Mouse (Mus musculus): ENCODE measurements around the gene Ahdc1. TPM values are rescaled to one million over a fixed set of nuclear protein-coding genes. Genes with fewer than 3 reads are reported as not detected.
"Not testable (repeated sequence)": the region's sequence is repeated elsewhere in the genome, so short reads cannot be mapped to it uniquely, and the experiment has no call there.

The Ahdc1 gene
- polyA plus RNA-seq, 1 experiment from 2014 or later = 6.3 TPM

- no peak overlapping the region for H3K9ac ChIP-seq
- H3K27me3 ChIP-seq = no peaks in the 10 kb centered on the region
- WGBS = 43% methylated on average over 14 of the region's 14 CpGs
- peaks cover 8% of the 10 kb centered on the region for H3K4me1 ChIP-seq (replicated peaks)
- no peak overlapping the region for H3K4me2 ChIP-seq
- no peaks in the 10 kb centered on the region for H3K36me3 ChIP-seq
- ATAC-seq (replicated peaks; ENCODE audit: insufficient number of reproducible peaks, insufficient read depth, low FRiP score, low read depth) = no peak
- H3K4me3 ChIP-seq = no peak overlapping the region
- no peak overlapping the region for H3K27ac ChIP-seq
- H3K9me3 ChIP-seq (replicated peaks) = no peaks in the 10 kb centered on the region
Observed at GRCm38 (mm10) chr4:132997469-132998237, 13.4 kb upstream of the Ahdc1 start.

DNA sequence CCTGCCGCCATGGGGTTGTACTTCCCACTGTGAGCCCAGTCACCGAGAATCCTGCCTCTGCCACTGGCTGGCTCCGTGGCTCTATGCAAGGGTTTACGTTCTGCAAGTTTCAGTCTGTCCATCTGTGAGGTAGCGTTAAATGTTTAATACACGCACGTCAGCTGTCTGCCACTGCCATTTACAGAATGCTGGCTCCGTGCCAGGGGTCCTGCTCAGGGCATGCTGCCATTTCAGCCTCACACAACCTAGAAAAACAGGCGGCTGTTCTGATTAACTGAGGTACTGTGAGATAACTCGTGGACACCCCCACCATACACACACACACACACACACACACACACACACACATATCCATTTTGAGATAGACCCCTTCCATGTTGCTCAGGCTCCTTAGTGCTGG, 8.2 kb upstream of the Ahdc1 start:
- H3K27me3 ChIP-seq = no peaks in the 10 kb centered on the region
- no peaks in the 10 kb centered on the region for H3K9me3 ChIP-seq (replicated peaks)
- peak overlapping the region; percentile 42 for H3K4me2 ChIP-seq
- H3K27ac ChIP-seq = peak overlapping the region; percentile 87
- 0 out of 2 replicates have a peak overlapping the region, but pooled peaks have one; percentile 5 for H3K4me3 ChIP-seq
- H3K36me3 ChIP-seq = no peaks in the 10 kb centered on the region
- peak overlapping the region; percentile 12; the same call in 1 of the 2 replicates for H3K9ac ChIP-seq
- peaks cover 30% of the 10 kb centered on the region for H3K4me1 ChIP-seq (replicated peaks)
- peak; percentile 67 for ATAC-seq (replicated peaks; ENCODE audit: insufficient number of reproducible peaks, insufficient read depth, low FRiP score, low read depth)
- 14% methylated on average over 10 of the region's 10 CpGs for WGBS

DNA sequence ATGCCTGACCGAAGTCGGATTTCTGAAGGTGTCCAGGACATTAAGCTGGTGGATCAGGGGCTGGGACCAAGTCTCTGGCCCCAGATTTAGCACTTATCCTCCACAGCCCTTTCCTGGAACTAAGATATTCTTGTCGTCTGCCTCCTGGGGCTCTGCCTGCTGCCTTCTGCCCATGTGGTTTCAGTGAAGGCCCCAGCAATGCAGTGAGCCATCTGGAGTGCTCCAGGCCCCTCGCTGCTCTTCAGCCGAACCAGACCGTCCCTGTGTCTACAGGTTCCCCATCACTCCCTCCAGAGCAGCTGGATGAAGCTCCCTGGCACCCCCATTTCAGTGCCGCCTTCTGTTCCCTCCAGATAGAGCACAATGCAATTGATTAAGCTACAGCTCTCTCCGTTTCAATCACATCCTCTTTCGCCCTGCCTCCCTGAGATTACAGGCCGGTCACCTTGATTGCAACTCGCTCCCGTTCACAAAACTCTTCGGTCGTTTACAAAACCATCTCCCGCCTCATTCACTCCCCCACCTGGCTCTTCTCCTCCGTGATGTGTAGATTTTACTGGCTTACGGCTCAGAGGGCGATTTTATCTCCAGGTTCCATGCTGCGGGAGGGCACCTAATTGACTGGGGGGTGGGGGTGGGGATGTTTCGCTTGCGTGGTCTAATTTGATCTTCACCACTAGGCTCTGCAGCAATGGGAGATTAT, 7.6 kb upstream of the Ahdc1 start:
- 31% methylated on average over 21 of the region's 21 CpGs for WGBS
- Histone ChIP-seq H3K9ac (peak overlapping the region; percentile 20), H3K4me2 (peak overlapping the region; percentile 42)

DNA sequence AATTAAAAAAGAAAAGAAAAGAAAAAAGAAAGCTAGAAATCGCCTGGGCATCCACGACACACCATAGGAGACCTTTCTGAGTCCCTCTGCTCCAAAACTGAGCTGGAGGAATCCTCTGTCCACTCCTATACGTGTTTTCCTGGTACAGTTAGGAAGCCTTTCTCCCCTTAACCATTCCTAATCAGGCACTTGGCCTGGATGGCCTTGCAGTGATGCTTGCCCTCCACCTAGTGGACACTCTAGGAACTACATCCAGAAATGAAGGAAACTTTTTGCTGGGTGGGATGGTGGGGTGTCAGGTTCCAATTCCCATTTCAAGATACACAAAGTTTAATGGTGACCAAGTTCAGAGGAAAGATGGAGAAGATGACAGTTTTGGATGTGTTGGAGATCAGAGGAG, 5.8 kb upstream of the Ahdc1 start:
- Histone ChIP-seq H3K4me3 (no peak overlapping the region), H3K9me3 (replicated peaks) (no peaks in the 10 kb centered on the region), H3K27ac (no peak overlapping the region), H3K4me2 (no peak overlapping the region), H3K27me3 (peaks cover 11% of the 10 kb centered on the region; the same call in 1 of the 2 replicates), H3K4me1 (replicated peaks) (peaks cover 36% of the 10 kb centered on the region), H3K36me3 (no peaks in the 10 kb centered on the region), H3K9ac (no peak overlapping the region)
- 6% methylated on average over 3 of the region's 3 CpGs for WGBS
- ATAC-seq (replicated peaks; ENCODE audit: insufficient number of reproducible peaks, insufficient read depth, low FRiP score, low read depth) = no peak

More for the DNA sequence above, 7.6 kb upstream of the Ahdc1 start:
- Histone ChIP-seq H3K27ac (peak overlapping the region; percentile 87), H3K4me1 (replicated peaks) (peaks cover 35% of the 10 kb centered on the region), H3K27me3 (0 out of 2 replicates have a peak, but pooled peaks cover 3% of the 10 kb centered on the region), H3K36me3 (no peaks in the 10 kb centered on the region), H3K4me3 (0 out of 2 replicates have a peak overlapping the region, but pooled peaks have one; percentile 5), H3K9me3 (replicated peaks) (no peaks in the 10 kb centered on the region)
- ATAC-seq (replicated peaks; ENCODE audit: insufficient number of reproducible peaks, insufficient read depth, low FRiP score, low read depth) = peak; percentile 36

DNA sequence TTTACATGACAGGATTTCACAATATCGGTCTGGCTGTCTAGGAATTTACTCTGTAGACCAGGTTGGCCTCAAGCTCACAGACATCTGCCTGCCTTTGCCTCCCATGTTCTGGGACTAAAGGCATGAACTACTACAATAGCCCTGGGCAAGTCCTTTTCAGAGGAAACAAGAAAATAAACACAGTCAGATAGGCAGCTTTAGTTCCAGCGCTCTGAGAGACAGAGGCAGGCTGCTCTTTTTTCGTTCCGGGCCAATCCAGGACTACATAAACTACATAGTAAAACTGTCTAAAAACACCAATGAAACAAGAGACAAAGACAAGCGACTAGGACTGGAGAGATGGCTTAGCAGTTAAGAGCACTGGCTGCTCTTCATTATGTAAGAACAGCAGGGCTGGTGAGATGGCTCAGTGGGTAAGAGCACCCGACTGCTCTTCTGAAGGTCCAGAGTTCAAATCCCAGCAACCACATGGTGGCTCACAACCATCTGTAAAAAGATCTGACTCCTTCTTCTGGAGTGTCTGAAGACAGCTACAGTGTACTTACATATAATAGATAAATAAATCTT, 5.1 kb upstream of the Ahdc1 start:
- not testable (repeated sequence) for H3K9ac ChIP-seq; H3K27ac ChIP-seq; H3K9me3 ChIP-seq (replicated peaks); H3K4me3 ChIP-seq; H3K36me3 ChIP-seq; ATAC-seq (replicated peaks; ENCODE audit: insufficient number of reproducible peaks, insufficient read depth, low FRiP score, low read depth); H3K4me2 ChIP-seq
- H3K27me3 ChIP-seq = peaks cover 11% of the 10 kb centered on the region; the same call in 1 of the 2 replicates
- H3K4me1 ChIP-seq (replicated peaks) = peaks cover 43% of the 10 kb centered on the region
- WGBS = 59% methylated on average over 6 of the region's 6 CpGs

DNA sequence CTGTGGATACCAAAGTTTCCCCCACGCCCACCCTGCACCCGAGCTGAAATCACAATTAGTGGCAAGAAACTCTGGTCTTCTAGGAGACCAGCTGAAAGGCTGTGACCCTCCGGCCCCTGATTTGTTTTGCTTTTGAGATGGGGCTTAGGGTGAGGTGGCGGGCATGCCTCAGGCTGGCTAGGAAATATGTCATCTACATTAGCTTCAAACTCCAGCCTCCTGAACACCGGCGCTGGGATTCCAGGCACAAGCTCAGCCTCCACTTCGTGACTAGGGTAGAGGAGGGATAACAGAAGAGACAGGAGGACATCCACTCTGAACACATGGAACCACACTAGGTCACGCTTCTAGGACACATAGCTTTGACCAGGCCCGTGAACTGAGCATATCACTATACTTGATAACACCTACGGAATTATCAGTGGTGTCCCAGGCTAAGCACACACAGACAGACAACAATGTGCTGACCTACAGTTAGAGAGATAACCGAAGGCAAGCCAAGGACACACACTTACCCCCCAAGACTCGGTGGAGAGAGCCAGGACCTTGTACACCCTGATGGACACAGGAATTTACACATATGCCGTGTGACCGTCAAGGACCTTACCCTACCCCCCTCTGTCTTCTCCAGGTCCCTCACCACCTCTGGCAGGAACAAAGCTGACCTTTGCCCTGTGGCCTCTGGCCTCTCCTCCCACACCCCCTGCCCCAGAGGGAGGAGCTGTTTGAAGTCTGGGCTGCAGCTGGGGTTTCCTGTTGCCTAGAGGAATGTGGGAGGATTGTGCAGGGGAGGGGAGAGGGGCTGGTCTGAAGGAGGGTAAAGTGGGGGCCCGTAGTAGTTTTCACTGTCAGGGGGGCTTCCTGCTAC, 3.3 kb upstream of the Ahdc1 start:
- Histone ChIP-seq H3K9me3 (replicated peaks) (no peaks in the 10 kb centered on the region), H3K27me3 (peaks cover 11% of the 10 kb centered on the region; the same call in 1 of the 2 replicates), H3K4me1 (replicated peaks) (peaks cover 36% of the 10 kb centered on the region), H3K36me3 (no peaks in the 10 kb centered on the region), H3K4me3 (no peak overlapping the region), H3K9ac (no peak overlapping the region), H3K27ac (no peak overlapping the region), H3K4me2 (no peak overlapping the region)
- ATAC-seq (replicated peaks; ENCODE audit: insufficient number of reproducible peaks, insufficient read depth, low FRiP score, low read depth) = no peak
- 33% methylated on average over 15 of the region's 15 CpGs for WGBS

GRCm38 (mm10) chr4:133009131-133009530, 1.9 kb upstream of the Ahdc1 start:
- no peaks in the 10 kb centered on the region for H3K36me3 ChIP-seq
- H3K27ac ChIP-seq = no peak overlapping the region
- H3K4me2 ChIP-seq = no peak overlapping the region
- peaks cover 11% of the 10 kb centered on the region; the same call in 1 of the 2 replicates for H3K27me3 ChIP-seq
- peaks cover 37% of the 10 kb centered on the region for H3K4me1 ChIP-seq (replicated peaks)
- no peak overlapping the region for H3K4me3 ChIP-seq
- no peaks in the 10 kb centered on the region for H3K9me3 ChIP-seq (replicated peaks)
- 2% methylated on average over 4 of the region's 4 CpGs for WGBS
- no peak overlapping the region for H3K9ac ChIP-seq
- no peak for ATAC-seq (replicated peaks; ENCODE audit: insufficient number of reproducible peaks, insufficient read depth, low FRiP score, low read depth)

DNA sequence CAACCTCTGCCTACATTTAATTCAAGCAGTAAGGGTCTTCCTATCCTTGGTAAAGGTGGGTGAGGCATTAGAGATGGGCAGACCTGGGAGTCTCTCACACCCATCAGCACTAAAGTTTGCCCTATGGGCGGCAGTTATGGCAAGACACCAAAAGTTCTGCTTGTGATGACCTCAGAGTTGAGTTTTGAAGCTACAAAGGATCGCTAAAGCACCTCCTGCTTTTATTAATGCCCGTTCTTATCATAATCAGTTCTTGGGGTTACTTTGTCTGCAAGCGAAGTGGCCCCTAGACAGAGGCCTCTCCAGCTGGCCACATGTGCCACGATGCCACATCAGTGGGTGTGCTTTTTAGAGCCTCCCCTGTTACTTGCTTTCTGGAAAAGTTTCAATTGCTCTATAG, 1.4 kb upstream of the Ahdc1 start:
- WGBS = 62% methylated on average over 5 of the region's 5 CpGs
- no peaks in the 10 kb centered on the region for H3K36me3 ChIP-seq
- H3K9ac ChIP-seq = no peak overlapping the region
- H3K9me3 ChIP-seq (replicated peaks) = no peaks in the 10 kb centered on the region
- no peak overlapping the region for H3K4me3 ChIP-seq
- H3K27ac ChIP-seq = no peak overlapping the region
- no peak overlapping the region for H3K4me2 ChIP-seq
- peaks cover 11% of the 10 kb centered on the region; the same call in 1 of the 2 replicates for H3K27me3 ChIP-seq
- ATAC-seq (replicated peaks; ENCODE audit: insufficient number of reproducible peaks, insufficient read depth, low FRiP score, low read depth) = no peak
- H3K4me1 ChIP-seq (replicated peaks) = peaks cover 42% of the 10 kb centered on the region

GRCm38 (mm10) chr4:133010611-133011010, 449 bp upstream of the Ahdc1 start:
- peak overlapping the region; percentile 90 for H3K4me2 ChIP-seq
- 2% methylated on average over 17 of the region's 17 CpGs for WGBS
- peaks cover 50% of the 10 kb centered on the region for H3K4me1 ChIP-seq (replicated peaks)
- ATAC-seq (replicated peaks; ENCODE audit: insufficient number of reproducible peaks, insufficient read depth, low FRiP score, low read depth) = no peak
- H3K9me3 ChIP-seq (replicated peaks) = no peaks in the 10 kb centered on the region
- peaks cover 11% of the 10 kb centered on the region; the same call in 1 of the 2 replicates for H3K27me3 ChIP-seq
- H3K4me3 ChIP-seq = peak overlapping the region; percentile 92
- peak overlapping the region; percentile 100 for H3K9ac ChIP-seq
- no peaks in the 10 kb centered on the region for H3K36me3 ChIP-seq
- H3K27ac ChIP-seq = peak overlapping the region; percentile 97; the same call in 1 of the 2 replicates

DNA sequence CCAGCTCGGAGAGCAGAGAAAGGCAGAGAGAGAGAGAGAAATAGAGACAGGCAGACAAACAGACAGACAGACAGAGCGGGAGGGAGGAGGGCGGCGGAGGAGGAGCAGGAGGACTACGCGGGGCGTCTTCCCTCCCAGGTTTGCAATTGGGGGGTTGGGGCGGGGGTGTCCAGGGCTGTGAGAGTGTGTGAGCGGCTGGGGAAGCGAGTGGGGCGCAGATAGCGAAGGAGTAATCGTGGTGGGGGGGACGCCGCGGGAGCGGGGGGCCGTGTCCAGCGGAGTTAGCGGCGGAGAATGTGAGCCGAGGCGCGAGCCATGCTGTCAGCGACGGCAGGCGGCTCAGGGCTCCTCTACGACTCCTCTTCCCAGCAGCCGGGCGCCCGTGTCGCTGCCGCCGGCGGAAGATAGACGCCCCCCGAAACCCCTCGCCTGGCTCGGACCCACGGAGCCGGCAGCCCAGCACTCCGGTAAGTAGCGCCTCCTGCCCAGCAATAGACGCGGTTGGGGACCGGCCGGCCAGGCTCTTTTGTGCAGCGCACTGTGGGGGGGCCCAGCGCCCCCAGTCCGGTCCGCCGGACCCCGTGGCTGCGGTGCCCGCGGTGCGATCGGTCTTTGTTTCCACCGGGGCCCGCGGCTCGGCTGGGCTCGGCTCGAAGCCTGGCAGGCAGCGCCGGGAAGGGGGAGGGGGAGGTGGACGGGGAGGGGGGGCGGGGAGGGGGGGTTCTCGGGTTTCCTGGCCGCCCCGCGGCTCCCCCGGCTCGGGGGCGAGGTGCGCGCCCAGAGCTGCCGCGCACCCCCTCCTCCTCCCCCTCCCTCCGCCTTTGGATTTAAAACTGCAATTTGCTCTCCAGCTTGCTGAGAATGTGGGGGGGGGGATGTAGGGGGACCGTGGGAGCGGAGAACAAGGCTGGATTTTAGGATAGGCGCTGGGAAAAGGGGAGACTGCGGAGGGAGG, 1.0 kb downstream of the Ahdc1 start:
- H3K36me3 ChIP-seq = no peaks in the 10 kb centered on the region
- H3K27ac ChIP-seq = peak overlapping the region; percentile 97
- ATAC-seq (replicated peaks; ENCODE audit: insufficient number of reproducible peaks, insufficient read depth, low FRiP score, low read depth) = peak; percentile 2; the same call in 1 of the 2 replicates
- peak overlapping the region; percentile 90 for H3K4me2 ChIP-seq
- peak overlapping the region; percentile 100 for H3K9ac ChIP-seq
- H3K4me3 ChIP-seq = peak overlapping the region; percentile 92
- WGBS = 1% methylated on average over 73 of the region's 84 CpGs
- H3K9me3 ChIP-seq (replicated peaks) = no peaks in the 10 kb centered on the region
- peaks cover 11% of the 10 kb centered on the region; the same call in 1 of the 2 replicates for H3K27me3 ChIP-seq
- peaks cover 65% of the 10 kb centered on the region for H3K4me1 ChIP-seq (replicated peaks)
